Mouse (Mus musculus) heart, adult 9 months (tissue): Measurements from ENCODE around the gene Rcan2.
A peak's percentile ranks its signal among the peaks of the same experiment; 100 is the strongest.

Experiments
- DNase-seq, 2 experiments: peaks; one replicate each; pipeline ENCODE4 v3.0.0; 2022; ENCODE audit warnings: low spot score in 2 of 2

Rcan2 gene

DNA sequence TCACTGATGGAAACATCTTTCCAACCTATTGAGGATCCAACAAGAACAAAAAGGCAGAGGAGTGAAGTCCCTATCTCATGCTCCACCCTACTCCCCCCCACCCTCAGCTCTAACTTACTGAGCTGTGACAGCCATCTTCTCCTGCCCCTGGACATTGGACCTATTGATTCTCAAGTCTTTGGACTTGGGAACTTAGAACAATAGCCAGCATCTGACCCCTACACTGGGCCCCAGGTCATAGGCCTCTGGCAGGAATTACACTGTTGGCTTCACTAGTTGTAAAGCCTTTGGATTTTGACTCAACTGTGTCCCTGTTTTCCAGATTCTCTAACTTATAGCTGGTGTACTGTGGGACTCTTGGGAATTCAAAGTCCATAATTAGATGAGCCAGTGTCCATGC, 270.5 kb downstream of the Rcan2 start:
- DNase-seq = no peak

DNA sequence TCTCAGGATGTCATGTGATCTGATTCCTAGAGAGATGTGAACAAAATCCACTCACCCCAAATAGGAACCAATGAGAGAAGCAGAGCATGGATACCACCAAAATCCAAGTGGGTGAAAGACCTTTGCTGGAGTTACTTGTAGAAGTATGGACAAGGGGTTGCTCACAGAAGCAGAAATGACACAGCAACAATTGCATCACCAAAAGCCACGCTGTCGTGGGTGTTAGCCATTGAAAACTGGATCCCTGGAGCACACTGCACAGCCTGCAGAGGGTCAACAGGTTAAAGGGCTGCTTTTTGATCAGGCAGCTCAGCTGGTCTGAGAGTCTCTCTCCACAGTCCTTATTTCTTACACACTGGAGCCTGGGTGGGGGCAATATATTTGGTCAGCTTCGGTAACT, 274.4 kb downstream of the Rcan2 start:
- DNase-seq = no peak

DNA sequence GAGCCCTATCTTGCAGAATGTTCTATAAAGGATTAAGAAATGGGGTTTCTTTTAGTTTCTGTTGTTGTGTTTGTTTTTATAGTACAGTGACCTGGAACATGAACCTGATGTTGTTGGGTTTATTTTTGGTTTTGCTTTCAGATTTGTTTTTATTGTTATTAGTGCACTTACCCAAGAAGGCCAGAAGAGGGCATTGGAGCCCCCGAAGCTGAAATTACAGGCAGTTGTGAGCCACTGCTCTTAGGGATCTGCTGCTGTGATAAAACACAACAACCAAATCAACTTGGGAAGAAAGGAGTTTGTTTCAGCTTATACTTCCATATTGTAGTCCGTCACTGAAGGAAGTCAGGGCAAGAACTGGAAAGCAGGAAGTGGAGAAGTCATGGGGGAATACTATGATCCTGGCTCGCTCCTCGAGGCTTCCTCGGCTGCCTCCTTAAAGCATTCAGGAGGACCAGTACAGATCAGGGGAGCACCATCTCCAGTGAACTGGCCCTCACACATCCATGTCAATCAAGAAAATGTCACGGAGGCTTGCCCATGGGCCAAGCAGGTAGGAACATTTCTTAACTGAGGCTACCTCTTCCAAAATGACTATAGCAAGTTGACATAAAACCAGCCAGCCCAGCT, 275.0 kb downstream of the Rcan2 start:
- DNase-seq = peak; percentile 53 to 56

DNA sequence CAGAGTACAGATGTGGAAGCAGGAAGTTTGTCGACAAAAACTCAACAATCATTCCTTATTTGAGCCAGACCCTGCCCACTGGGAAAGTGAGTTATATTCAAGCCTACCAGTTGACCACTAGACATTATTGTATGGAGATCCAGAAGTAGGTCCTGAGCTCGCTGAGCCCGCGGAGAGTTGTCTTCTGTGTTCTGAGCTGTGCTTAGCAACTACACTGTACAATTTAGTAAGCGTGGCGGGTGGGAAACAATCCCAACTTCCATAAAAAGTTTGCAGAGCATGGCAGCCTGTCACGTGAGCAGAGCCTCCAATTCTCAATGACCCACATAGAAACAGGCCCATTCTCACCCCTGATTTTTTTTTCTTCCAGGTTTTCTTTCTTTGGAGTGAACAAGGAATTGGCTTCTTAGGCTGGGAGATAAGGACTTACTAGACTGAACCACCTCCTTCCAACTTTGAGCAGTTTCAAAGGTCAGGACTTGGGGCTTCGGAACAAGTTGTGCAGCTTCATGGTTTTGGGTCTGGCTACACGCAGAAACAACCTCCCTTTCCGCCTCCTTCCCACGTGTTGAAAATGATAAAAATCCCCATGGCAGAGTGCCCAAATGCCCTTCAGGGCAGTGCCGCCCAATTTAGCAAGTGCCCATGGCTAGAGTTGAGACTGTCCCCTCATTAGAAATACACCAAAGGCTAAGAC, 276.1 kb downstream of the Rcan2 start:
- no peak for DNase-seq

DNA sequence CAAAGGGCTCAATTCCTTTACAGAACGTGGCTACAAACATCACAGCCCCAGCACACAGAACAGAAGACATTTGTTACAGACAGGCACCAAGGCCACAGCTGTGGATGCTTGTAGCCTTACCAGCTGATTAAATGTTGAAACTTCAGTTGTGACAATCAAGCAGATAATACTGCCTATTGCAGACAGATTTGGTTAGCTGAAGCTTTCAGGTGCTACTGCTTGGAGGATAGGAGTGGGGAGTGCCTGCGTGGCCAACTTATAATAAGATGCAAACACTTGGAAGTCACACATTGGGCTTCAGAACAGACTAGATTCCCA, 276.7 kb downstream of the Rcan2 start:
- no peak for DNase-seq

DNA sequence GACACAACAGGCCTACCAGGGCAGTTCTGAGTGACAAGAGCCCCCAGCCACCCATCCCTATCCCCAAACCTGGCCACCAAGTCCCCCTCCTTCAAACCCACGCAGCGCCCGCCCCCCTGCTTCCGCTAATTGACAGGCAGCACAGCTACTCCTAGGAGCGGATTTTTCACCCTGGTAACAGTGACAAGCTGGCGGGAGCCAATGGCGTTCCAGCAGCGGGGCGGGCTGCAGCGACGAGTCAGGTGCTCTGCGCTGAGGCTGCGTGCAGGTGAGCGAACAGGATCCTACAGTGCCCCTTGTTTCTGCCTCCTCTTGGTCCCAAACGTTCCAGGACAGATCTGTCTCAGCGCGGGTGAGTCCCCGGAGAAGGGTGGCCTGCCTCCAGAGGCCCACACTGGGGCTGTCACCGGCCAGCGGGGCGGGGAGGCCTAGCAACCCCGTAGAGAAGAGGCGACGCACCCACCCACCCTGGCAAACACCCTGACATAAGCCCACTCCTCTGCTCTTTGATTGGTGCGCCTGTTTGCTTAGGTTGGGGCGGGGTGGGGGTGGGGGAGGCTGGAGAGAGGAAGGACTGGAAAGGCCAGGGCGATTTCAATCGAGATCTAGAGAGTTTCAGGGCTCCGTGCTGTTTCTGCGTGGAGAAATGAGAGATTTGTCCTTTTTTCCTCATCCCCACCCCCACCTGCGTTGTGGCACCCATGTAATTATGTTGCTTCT, 277.6 kb downstream of the Rcan2 start, which contains the start of gene Enpp5:
Enpp5 (plus strand) TSS at position 183 of the 720 bp plus-strand sequence.
- DNase-seq = peak; percentile 82 to 85

DNA sequence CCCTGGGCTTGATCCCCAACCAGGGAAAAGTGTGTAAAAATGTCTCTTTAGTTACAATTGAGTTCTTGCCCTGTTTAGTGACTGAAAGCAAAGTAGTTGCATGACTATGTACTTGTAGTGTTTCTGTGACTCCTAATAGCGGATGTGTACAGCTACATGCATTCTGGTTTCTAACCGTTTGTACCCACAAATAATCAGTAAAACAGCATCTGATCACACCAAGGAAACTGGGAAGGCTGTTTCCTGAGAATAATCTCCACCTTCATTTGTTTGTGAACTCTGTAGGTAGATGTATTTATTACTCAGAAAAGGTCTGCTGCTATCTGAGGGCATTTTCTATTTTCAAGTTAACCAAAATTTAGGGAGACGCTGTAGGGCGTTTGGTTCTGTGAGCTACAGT, 282.0 kb downstream of the Rcan2 start:
- DNase-seq = no peak

DNA sequence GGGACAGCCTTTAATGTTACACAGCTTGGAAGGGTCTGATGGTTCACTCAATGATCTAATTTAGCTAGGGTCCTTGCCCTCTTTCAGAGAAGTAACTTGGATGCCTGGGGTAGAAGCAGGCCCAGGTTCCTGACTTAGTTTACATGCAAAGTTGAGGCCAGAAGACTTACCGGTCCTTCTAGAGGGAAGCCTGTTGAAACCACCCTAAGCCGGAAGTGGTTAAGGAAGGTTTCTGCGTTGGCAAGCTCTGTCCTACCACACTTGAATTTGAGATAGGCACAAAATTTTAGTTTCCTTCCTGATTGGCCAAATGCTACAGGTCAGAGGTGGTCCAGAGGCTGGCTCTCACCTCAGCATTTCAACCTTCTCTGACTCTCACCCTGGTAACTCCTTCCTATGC, 287.1 kb downstream of the Rcan2 start:
- no peak for DNase-seq
